Mouse (Mus musculus) embryonic stem cell, embryonic (primary cell): ENCODE measurements at regions not wholly inside any gene's neighbourhood (a gene's known extent, or its start where the extent isn't known, plus 50 kb on each side); places are given as distances from the start of the nearest gene placed in this dataset.

Source experiments
- CTCF ChIA-PET, 4 experiments: fragments of 300-600 bp in 2 of 4; fragments of 350-600 bp in 2 of 4; sonication (Branson Sonifier 250); formaldehyde crosslinking; loops; one replicate each; lab custom pipeline; 2022; ENCODE audit warnings: inconsistent platforms in 2 of 4; lab: Charles Lee
- POLR2A ChIA-PET, 4 experiments: fragments of 300-600 bp in 2 of 4; fragments of 350-600 bp in 2 of 4; sonication (Branson Sonifier 250); formaldehyde crosslinking; loops; one replicate each; lab custom pipeline; 2022; ENCODE audit warnings: antibody characterized with exemption in 4 of 4, inconsistent platforms in 1 of 4; lab: Charles Lee

DNA sequence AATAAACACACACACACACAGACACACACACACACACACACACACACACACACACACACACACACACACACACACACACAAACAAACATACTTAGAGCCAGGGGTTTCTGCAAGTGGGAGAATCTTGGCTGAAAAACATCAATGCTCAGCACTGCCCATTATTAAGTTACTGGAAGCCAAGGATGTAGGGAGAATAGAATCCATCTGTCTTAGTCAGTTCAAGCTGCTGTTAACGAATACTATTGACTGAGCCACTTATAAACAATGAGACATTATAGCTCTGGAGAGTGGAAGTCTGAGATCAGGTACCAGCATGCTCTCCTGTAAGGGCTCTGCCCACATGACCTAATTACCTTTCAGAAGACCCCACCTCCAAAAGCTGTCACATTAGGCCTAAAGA, 87.4 kb downstream of the Fam174b start:
- CTCF ChIA-PET: no interaction called here
- POLR2A ChIA-PET: no interaction called here

DNA sequence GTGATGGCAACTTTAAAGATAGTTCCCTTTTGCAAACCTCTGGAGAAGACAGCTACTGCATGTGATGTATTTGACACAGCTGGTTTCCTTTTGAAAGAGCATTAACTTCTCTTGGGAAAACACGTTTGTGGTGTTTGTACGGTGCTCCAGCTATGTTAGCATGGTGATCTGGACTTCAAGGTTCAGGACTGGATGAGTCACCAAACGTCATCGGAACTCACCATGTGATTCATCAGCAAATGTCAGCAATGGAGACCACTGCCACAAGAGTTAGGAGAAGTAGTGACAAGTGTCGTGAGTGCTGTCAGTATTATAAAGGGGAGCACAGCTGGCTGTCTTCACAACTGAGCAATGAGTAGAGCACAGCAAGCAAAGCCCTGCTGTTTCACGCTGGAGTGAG, 90.5 kb downstream of the Fam174b start:
- POLR2A ChIA-PET: no interaction called here
- CTCF ChIA-PET: no interaction called here

DNA sequence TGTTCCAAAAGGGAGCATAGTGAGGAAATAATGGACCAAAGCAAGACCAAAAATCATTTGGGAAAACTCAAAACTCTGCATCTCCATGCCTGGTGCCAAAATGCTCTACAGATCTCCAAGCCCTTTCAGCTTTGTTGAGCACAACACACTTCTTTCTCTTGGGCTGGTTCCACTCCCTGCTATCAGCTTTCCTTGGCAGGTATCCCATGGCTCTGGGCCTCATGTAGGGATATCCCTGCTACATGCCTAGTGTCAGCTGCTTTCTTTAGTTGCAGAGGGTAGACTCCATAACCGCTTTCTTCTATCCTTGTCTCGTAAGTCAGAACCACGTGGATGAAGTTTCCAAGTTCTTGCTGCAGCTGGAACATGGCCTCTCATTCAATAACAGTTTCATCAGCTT, 100.3 kb downstream of the Fam174b start:
- POLR2A ChIA-PET: no interaction called here
- CTCF ChIA-PET: no interaction called here

GRCm38 (mm10) chr7:73852184-73852583, 112.1 kb downstream of the Fam174b start:
- CTCF ChIA-PET: interaction anchor here in 2 of 4 experiments (1.5 to 2.1 kb wide), 3 partner anchors 196 to 204 kb away, joined by 5 to 8 read pairs (median 6); no protein-coding TSS in a partner anchor

GRCm38 (mm10) chr7:73853296-73853950, 113.3 kb downstream of the Fam174b start:
- POLR2A ChIA-PET: interaction anchor here (0.8 to 1.4 kb wide), 12 partner anchors 13 to 318 kb away, joined by 3 to 4 read pairs (median 3); no protein-coding TSS in a partner anchor
- CTCF ChIA-PET: interaction anchor here in 2 of 4 experiments (0.7 to 2.1 kb wide), 5 partner anchors 82 to 635 kb away, joined by 3 to 8 read pairs (median 5); no protein-coding TSS in a partner anchor

More at GRCm38 (mm10) chr7:73852184-73852583, 112.1 kb downstream of the Fam174b start:
- POLR2A ChIA-PET: interaction anchor here in 2 of 4 experiments (0.8 to 1.0 kb wide), 3 partner anchors 19 to 453 kb away, joined by 3 read pairs; no protein-coding TSS in a partner anchor

GRCm38 (mm10) chr7:73855489-73855888, 115.4 kb downstream of the Fam174b start:
- POLR2A ChIA-PET: interaction anchor here in 2 of 4 experiments (0.7 to 1.0 kb wide), 2 partner anchors 193 to 331 kb away, joined by 3 read pairs; no protein-coding TSS in a partner anchor
- CTCF ChIA-PET: no interaction called here

DNA sequence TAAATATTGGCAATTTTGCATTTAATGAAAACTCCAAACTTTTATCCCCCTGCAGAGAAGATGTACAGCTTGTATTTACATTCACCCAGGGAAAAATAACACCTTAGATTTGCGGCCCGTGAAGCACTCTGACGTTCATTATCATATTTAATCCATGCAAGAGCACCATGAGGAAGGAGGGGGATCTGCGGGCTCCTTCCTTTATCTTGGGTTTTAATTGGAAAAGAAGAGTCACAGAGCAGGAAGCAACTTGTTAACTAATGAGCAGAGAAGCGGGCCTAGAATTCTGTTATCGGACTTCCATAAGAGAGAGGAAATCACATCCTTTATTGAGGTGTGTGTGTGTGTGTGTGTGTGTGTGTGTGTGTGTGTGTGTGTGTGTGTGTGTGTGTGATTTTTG, 116.8 kb downstream of the Fam174b start:
- POLR2A ChIA-PET: interaction anchor here in 2 of 4 experiments (0.6 to 0.7 kb wide), 2 partner anchors 85 to 316 kb away, joined by 5 read pairs; no protein-coding TSS in a partner anchor
- CTCF ChIA-PET: interaction anchor here in 1 of 4 experiments (0.7 kb wide), 1 partner anchor 102 kb away, joined by 4 read pairs; no protein-coding TSS in a partner anchor

- POLR2A ChIA-PET: interaction anchor here in 1 of 4 experiments (1.2 kb wide), 1 partner anchor 10 kb away, joined by 3 read pairs; no protein-coding TSS in a partner anchor
Observed at GRCm38 (mm10) chr7:73865086-73865485, 125.0 kb downstream of the Fam174b start.

GRCm38 (mm10) chr7:73872181-73872580, 132.1 kb downstream of the Fam174b start:
- CTCF ChIA-PET: interaction anchor here in 3 of 4 experiments (0.5 to 1.5 kb wide), 6 partner anchors 100 to 538 kb away, joined by 3 to 4 read pairs (median 3); no protein-coding TSS in a partner anchor
- POLR2A ChIA-PET: interaction anchor here (0.6 to 1.5 kb wide), 9 partner anchors 12 to 471 kb away, joined by 3 to 8 read pairs (median 3); no protein-coding TSS in a partner anchor

More at GRCm38 (mm10) chr7:73865086-73865485, 125.0 kb downstream of the Fam174b start:
- CTCF ChIA-PET: no interaction called here

DNA sequence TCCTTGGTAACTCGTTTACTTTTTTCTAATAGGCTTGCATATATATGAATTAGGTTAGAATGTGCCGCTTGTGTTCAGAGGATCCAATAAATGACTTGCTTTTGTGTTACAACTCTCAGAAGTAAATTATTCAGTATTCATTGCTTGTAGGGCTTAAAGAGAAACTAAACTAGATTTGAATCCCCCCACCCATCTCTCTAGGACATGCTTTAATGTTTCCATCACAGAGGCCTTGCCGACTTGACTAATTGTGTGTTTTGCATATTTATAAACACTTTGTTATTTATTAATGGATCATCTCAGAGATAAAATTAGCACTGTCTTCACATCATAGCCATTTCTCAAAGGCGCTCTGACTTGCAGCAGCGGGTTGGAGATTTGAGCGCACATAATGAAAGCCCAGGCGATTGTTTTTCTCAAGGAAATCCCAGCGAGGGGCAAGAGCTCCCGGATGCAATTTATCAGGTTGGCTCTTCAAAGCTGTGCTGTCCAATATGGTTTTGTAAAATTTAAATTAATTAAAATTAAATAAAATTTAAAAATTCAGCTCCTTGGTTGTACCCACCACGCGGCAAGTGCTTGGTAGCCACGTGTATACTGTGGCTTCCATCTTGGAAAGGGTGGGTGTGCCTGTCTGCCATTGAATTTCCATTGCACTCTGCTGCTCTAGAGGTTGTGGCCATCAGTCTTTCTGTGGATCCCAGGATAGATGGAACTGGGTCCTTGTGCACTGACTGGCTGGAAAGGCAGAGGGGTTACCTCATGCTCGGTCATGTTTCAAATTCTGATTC, 132.0 kb downstream of the St8sia2 start:
- ChIA-PET CTCF (no interaction called here), POLR2A (no interaction called here)

DNA sequence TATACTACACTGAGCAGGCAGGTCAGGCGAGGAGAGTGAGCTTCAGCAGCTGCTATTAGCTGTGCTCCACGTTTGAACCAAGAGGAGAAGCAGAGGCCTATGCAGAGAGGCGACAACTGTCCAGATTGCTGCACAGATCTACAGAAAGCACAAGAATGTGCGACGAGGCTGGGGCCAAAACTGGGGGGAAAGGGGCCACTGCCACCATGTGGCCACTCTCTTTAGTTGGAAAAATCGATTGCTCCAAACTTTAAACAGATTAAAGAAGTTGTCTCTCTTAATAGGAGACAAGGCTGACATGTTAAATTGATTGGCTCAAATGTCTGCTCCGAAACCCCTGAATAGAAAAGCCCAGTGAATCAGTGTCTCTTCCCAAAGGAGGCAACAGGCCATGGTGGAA, 127.3 kb downstream of the St8sia2 start:
- ChIA-PET POLR2A (interaction anchor here in 1 of 4 experiments (1.2 kb wide), 1 partner anchor 269 kb away, joined by 5 read pairs; no protein-coding TSS in a partner anchor), CTCF (interaction anchor here in 2 of 4 experiments (0.7 to 1.9 kb wide), 2 partner anchors 231 kb away, joined by 4 to 13 read pairs; no protein-coding TSS in a partner anchor)
